Comparison of ENCODE assay signal across 10 mouse cellular contexts in genomic region chr19:40410109-40410508, GRCm38 (mm10).
DNase-seq lines count a peak whose midpoint lies in the region; ATAC-seq and TF ChIP-seq lines count a peak whose summit lies in the region.
"Had no signal": no experiment of that assay in that cellular context is flagged by ENCODE, and none has a peak within 500 bp of the region (broad histone marks: within the 10 kb centered on the region; RNA-seq: fewer than 3 reads in every experiment).

No protein-coding gene starts in this region.

- no peak overlapping the region for H3K9ac ChIP-seq in heart, adult 2 months (ENCODE audit: low read depth, low read length)
- H3K9ac ChIP-seq in midbrain, embryonic 16.5 days (ENCODE audit: low read depth, low read length), result no peak overlapping the region
- no peak overlapping the region for H3K9ac ChIP-seq in midbrain, embryonic 13.5 days (replicated peaks)

- peaks cover 34% of the 10 kb centered on the region for H3K4me1 ChIP-seq in heart, adult 2 months (ENCODE audit: control insufficient read depth, insufficient read depth, low read length)
- peaks cover 3% of the 10 kb centered on the region; the same call in 1 of the 2 replicates for H3K4me1 ChIP-seq in midbrain, embryonic 16.5 days (ENCODE audit: control insufficient read depth, insufficient read depth, low read length)
- peaks cover 14% of the 10 kb centered on the region for H3K4me1 ChIP-seq in midbrain, embryonic 13.5 days (replicated peaks)
- H3K4me1 ChIP-seq in testis, adult 2 months (ENCODE audit: control insufficient read depth, insufficient read depth, low read length), result peaks cover 10% of the 10 kb centered on the region

- peak overlapping the region; percentile 6; the same call in 1 of the 2 replicates for H3K27ac ChIP-seq in heart, adult 2 months
- H3K27ac ChIP-seq in midbrain, embryonic 16.5 days (ENCODE audit: low read length), result peak overlapping the region; percentile 34; the same call in 1 of the 2 replicates
- no peak overlapping the region for H3K27ac ChIP-seq in midbrain, embryonic 13.5 days
- H3K27ac ChIP-seq in testis, adult 2 months (ENCODE audit: control insufficient read depth, insufficient read depth, low read depth, low read length), result peak overlapping the region; percentile 41; the same call in 1 of the 2 replicates

- TF ChIP-seq EP300 in heart, adult 2 months (IDR thresholded peaks at IDR 0.05; ENCODE audit: insufficient read depth, low read depth, low read length), result no peak

- 20% methylated on average over 9 of the region's 9 CpGs for WGBS in heart, adult 2 months
- 79% methylated on average over 9 of the region's 9 CpGs for WGBS in midbrain, embryonic 16.5 days
- 79% methylated on average over 9 of the region's 9 CpGs for WGBS in midbrain, embryonic 13.5 days

- no peak; the same call in 1 of the 2 replicates for ATAC-seq in midbrain, embryonic 16.5 days
- ATAC-seq in midbrain, embryonic 13.5 days, result no peak
- ATAC-seq: activated CD4-positive, CD25-positive, alpha-beta regulatory T cell, adult 4 months had no signal

- no peak for TF ChIP-seq POLR2A in heart, adult 2 months (IDR thresholded peaks at IDR 0.05; ENCODE audit: insufficient read depth, low read depth, low read length)
- TF ChIP-seq POLR2A in testis, adult 2 months (IDR thresholded peaks at IDR 0.05; ENCODE audit: control insufficient read depth, low read depth, low read length), result no peak

- intact Hi-C loops in heart, adult 2 months (cut with DNase I), result no loop called here
- intact Hi-C loops in heart, postnatal 10 days (cut with DNase I), result loop anchor here (5.0 kb wide), 1 partner anchor 102 kb away; the partner anchor contains the start of gene Sorbs1

- peaks cover 1% of the 10 kb centered on the region; the same call in 1 of the 2 replicates for H3K79me2 ChIP-seq in heart, adult 2 months (replicated peaks; ENCODE audit: control insufficient read depth, insufficient read depth, low read length)

- H3K4me3 ChIP-seq in heart, adult 2 months, result no peak overlapping the region
- H3K4me3 ChIP-seq in midbrain, embryonic 16.5 days (ENCODE audit: low read depth, low read length), result no peak overlapping the region
- no peak overlapping the region for H3K4me3 ChIP-seq in midbrain, embryonic 13.5 days (replicated peaks)
- H3K4me3 ChIP-seq in testis, adult 2 months (ENCODE audit: control insufficient read depth, low read depth, low read length), result no peak overlapping the region
- H3K4me3 ChIP-seq: myocyte had no signal

- no peak overlapping the region for H3K4me2 ChIP-seq in midbrain, embryonic 16.5 days (ENCODE audit: low read length)
- H3K4me2 ChIP-seq in midbrain, embryonic 13.5 days (replicated peaks), result no peak overlapping the region

- H3K36me3 ChIP-seq in heart, adult 2 months (ENCODE audit: control insufficient read depth, insufficient read depth, low read length), result peaks cover 41% of the 10 kb centered on the region
- H3K36me3 ChIP-seq in midbrain, embryonic 16.5 days (ENCODE audit: control insufficient read depth, insufficient read depth, low read length), result no peaks in the 10 kb centered on the region
- H3K36me3 ChIP-seq in midbrain, embryonic 13.5 days, result no peaks in the 10 kb centered on the region
- H3K36me3 ChIP-seq in testis, adult 2 months (ENCODE audit: control insufficient read depth, insufficient read depth, low read length), result no peaks in the 10 kb centered on the region

- no peaks in the 10 kb centered on the region for H3K9me3 ChIP-seq in midbrain, embryonic 16.5 days (replicated peaks; ENCODE audit: control insufficient read depth, low read length, poor library complexity, severe bottlenecking)
- H3K9me3 ChIP-seq in midbrain, embryonic 13.5 days, result no peaks in the 10 kb centered on the region

- no peak for DNase-seq in heart, adult 2 months
- DNase-seq in heart, postnatal 10 days, result no peak
- peak; percentile 43 for DNase-seq in heart, postnatal 4 days
- no peak for DNase-seq in frontal cortex, postnatal 14 days (ENCODE audit: low spot score in 2 of 2)
- no peak for DNase-seq in left cerebral cortex, adult 9 months (ENCODE audit: low spot score in 2 of 2)

- TF ChIP-seq CTCF in heart, adult 2 months (IDR thresholded peaks at IDR 0.05), result no peak
- no peak for TF ChIP-seq CTCF in testis, adult 2 months (IDR thresholded peaks at IDR 0.05; ENCODE audit: control insufficient read depth, insufficient read depth, insufficient replicate concordance, low read depth, low read length)

- H3K27me3 ChIP-seq in heart, adult 2 months (ENCODE audit: control insufficient read depth, insufficient read depth, low read length), result no peaks in the 10 kb centered on the region
- H3K27me3 ChIP-seq in midbrain, embryonic 16.5 days (ENCODE audit: control insufficient read depth, insufficient read depth, low read depth, low read length), result no peaks in the 10 kb centered on the region
- H3K27me3 ChIP-seq in midbrain, embryonic 13.5 days, result no peaks in the 10 kb centered on the region
- H3K27me3 ChIP-seq in testis, adult 2 months (ENCODE audit: control insufficient read depth, insufficient read depth, low read length), result no peaks in the 10 kb centered on the region
